Mouse (Mus musculus) MEL (cell line): ENCODE measurements around the gene Gpt2. TPM values are rescaled to one million over a fixed set of nuclear protein-coding genes. Genes with fewer than 3 reads are reported as not detected.

ENCODE experiments used
- DNase-seq: peaks from one replicate; pipeline ENCODE4 v3.0.0; 2011; ENCODE audit warnings: low read depth, low spot score
- H3K27ac ChIP-seq: 2 replicates; pipeline ENCODE4 v1.5.1; 2012; ENCODE audit warnings: low read depth, mild to moderate bottlenecking, control low read depth, low read length, moderate library complexity; ENCODE audit not compliant: control insufficient read depth
- H3K27me3 ChIP-seq, 2 experiments: fragments of 150-350 bp in 1 of 2; sonication (generic) in 1 of 2; 2 replicates each; pipeline ENCODE4 v1.6.1; 2012; ENCODE audit warnings: low read length in 2 of 2, mild to moderate bottlenecking in 2 of 2, improper control_type of control experiment in 1 of 2, moderate library complexity in 1 of 2; ENCODE audit not compliant: insufficient read depth in 2 of 2, control insufficient read depth in 1 of 2
- H3K36me3 ChIP-seq, 2 experiments: 2 replicates each; pipeline ENCODE4 v1.6.1; 2012 to 2014; ENCODE audit warnings: low read length in 2 of 2, improper control_type of control experiment in 1 of 2, inconsistent platforms in 1 of 2, mild to moderate bottlenecking in 1 of 2; ENCODE audit not compliant: insufficient read depth in 2 of 2, control insufficient read depth in 1 of 2
- H3K4me1 ChIP-seq, 2 experiments: fragments of 150-350 bp in 1 of 2; sonication (generic) in 1 of 2; 2 replicates each; pipeline ENCODE4 v1.6.1; 2012; ENCODE audit warnings: low read length in 2 of 2, improper control_type of control experiment in 1 of 2, mild to moderate bottlenecking in 1 of 2; ENCODE audit not compliant: insufficient read depth in 2 of 2, control insufficient read depth in 1 of 2
- H3K4me3 ChIP-seq, 2 experiments: fragments of 150-350 bp in 1 of 2; sonication (generic) in 1 of 2; 2 replicates each; pipeline ENCODE4 v1.5.1; 2012; ENCODE audit warnings: low read depth in 2 of 2, low read length in 2 of 2, mild to moderate bottlenecking in 2 of 2, moderate library complexity in 2 of 2, control low read depth in 1 of 2, improper control_type of control experiment in 1 of 2; ENCODE audit not compliant: control insufficient read depth in 1 of 2, insufficient read depth in 1 of 2
- H3K79me2 ChIP-seq: 2 replicates; pipeline ENCODE4 v1.6.1; 2012; ENCODE audit warnings: mild to moderate bottlenecking, low read length, moderate library complexity; ENCODE audit not compliant: control insufficient read depth, poor library complexity, insufficient read depth
- H3K9ac ChIP-seq: 2 replicates; pipeline ENCODE4 v1.6.1; 2012; ENCODE audit warnings: low read depth, mild to moderate bottlenecking, control low read depth, low read length, moderate library complexity; ENCODE audit not compliant: control insufficient read depth, poor library complexity, severe bottlenecking
- H3K9me3 ChIP-seq: fragments of 150-350 bp; sonication (generic); replicated peaks from 2 replicates; pipeline ENCODE4 v1.6.1; 2012; ENCODE audit warnings: mild to moderate bottlenecking, low read length, improper control_type of control experiment, moderate library complexity; ENCODE audit not compliant: insufficient read depth
- BHLHE40 ChIP-seq: IDR thresholded peaks from 2 replicates; pipeline ENCODE4 v1.6.1; 2012; ENCODE audit warnings: low read depth, mild to moderate bottlenecking, inconsistent platforms, low read length, improper control_type of control experiment, borderline replicate concordance
- CHD2 ChIP-seq: IDR thresholded peaks from 2 replicates; pipeline ENCODE4 v1.6.1; 2011; ENCODE audit warnings: low read length, improper control_type of control experiment
- CTCF ChIP-seq, 3 experiments: IDR thresholded peaks in 2 of 3; conservative IDR thresholded peaks in 1 of 3; 2 replicates each; pipeline ENCODE4 v1.5.1; 2011 to 2012; ENCODE audit warnings: low read length in 3 of 3, low read depth in 2 of 3, mild to moderate bottlenecking in 2 of 3, improper control_type of control experiment in 1 of 3, inconsistent platforms in 1 of 3, mixed read lengths in 1 of 3, moderate library complexity in 1 of 3; ENCODE audit not compliant: control insufficient read depth in 1 of 3, insufficient read depth in 1 of 3, poor library complexity in 1 of 3, severe bottlenecking in 1 of 3
- ELF1 ChIP-seq: IDR thresholded peaks from 2 replicates; pipeline ENCODE4 v1.6.1; 2014; ENCODE audit warnings: low read depth, mild to moderate bottlenecking, inconsistent platforms, low read length, improper control_type of control experiment, moderate library complexity
- EP300 ChIP-seq, 2 experiments: IDR thresholded peaks; 2 replicates each; pipeline ENCODE4 v1.6.1; 2011; ENCODE audit warnings: improper control_type of control experiment in 2 of 2, low read length in 2 of 2, low read depth in 1 of 2, mild to moderate bottlenecking in 1 of 2
- ETS1 ChIP-seq: IDR thresholded peaks from 2 replicates; pipeline ENCODE4 v1.6.1; 2012; ENCODE audit warnings: low read depth, mild to moderate bottlenecking, inconsistent platforms, low read length, improper control_type of control experiment, moderate library complexity
- GABPA ChIP-seq: IDR thresholded peaks from 2 replicates; pipeline ENCODE4 v1.6.1; 2012; ENCODE audit warnings: low read depth, mild to moderate bottlenecking, inconsistent platforms, low read length, improper control_type of control experiment, moderate library complexity
- HCFC1 ChIP-seq: IDR thresholded peaks from 2 replicates; pipeline ENCODE4 v1.6.1; 2012; ENCODE audit warnings: low read depth, mild to moderate bottlenecking, inconsistent platforms, low read length, improper control_type of control experiment, moderate library complexity
- MAZ ChIP-seq: IDR thresholded peaks from 2 replicates; pipeline ENCODE4 v1.6.1; 2012; ENCODE audit warnings: low read depth, mild to moderate bottlenecking, inconsistent platforms, low read length, improper control_type of control experiment
- MXI1 ChIP-seq: IDR thresholded peaks from 2 replicates; pipeline ENCODE4 v1.6.1; 2011; ENCODE audit warnings: mild to moderate bottlenecking, low read depth, low read length, improper control_type of control experiment
- MYB ChIP-seq: IDR thresholded peaks from 2 replicates; pipeline ENCODE4 v1.6.1; 2011; ENCODE audit warnings: mild to moderate bottlenecking, low read depth, low read length, improper control_type of control experiment
- NELFE ChIP-seq: IDR thresholded peaks from 2 replicates; pipeline ENCODE4 v1.6.1; 2011; ENCODE audit warnings: low read depth, low read length, improper control_type of control experiment
- NRF1 ChIP-seq: IDR thresholded peaks from 2 replicates; pipeline ENCODE4 v1.6.1; 2014; ENCODE audit warnings: low read depth, mild to moderate bottlenecking, inconsistent platforms, low read length, improper control_type of control experiment, moderate library complexity; ENCODE audit not compliant: poor library complexity, insufficient read depth, severe bottlenecking
- POLR2A ChIP-seq, 2 experiments: IDR thresholded peaks; 2 replicates each; pipeline ENCODE4 v1.6.1; 2011 to 2012; ENCODE audit warnings: low read length in 2 of 2, mild to moderate bottlenecking in 2 of 2, control low read depth in 1 of 2, improper control_type of control experiment in 1 of 2, low read depth in 1 of 2, moderate library complexity in 1 of 2; ENCODE audit not compliant: control insufficient read depth in 1 of 2, insufficient read depth in 1 of 2, poor library complexity in 1 of 2
- POLR2AphosphoS2 ChIP-seq: IDR thresholded peaks from 2 replicates; pipeline ENCODE4 v1.6.1; 2011; ENCODE audit warnings: low read length, improper control_type of control experiment
- POLR2AphosphoS5 ChIP-seq: IDR thresholded peaks from 2 replicates; pipeline ENCODE4 v1.6.1; 2012; ENCODE audit warnings: low read depth, borderline replicate concordance, mild to moderate bottlenecking, inconsistent platforms, low read length, moderate library complexity, mixed read lengths
- TBP ChIP-seq: IDR thresholded peaks from 2 replicates; pipeline ENCODE4 v1.8.0; 2011; ENCODE audit warnings: low read depth, low read length, improper control_type of control experiment
- UBTF ChIP-seq: IDR thresholded peaks from 2 replicates; pipeline ENCODE4 v1.6.1; 2012; ENCODE audit warnings: low read depth, mild to moderate bottlenecking, inconsistent platforms, low read length, improper control_type of control experiment, moderate library complexity, borderline replicate concordance; ENCODE audit not compliant: insufficient read depth
- USF1 ChIP-seq: IDR thresholded peaks from 2 replicates; pipeline ENCODE4 v1.6.1; 2014; ENCODE audit warnings: low read depth, mild to moderate bottlenecking, inconsistent platforms, low read length, improper control_type of control experiment, moderate library complexity
- USF2 ChIP-seq, 2 experiments: IDR thresholded peaks; 2 replicates each; pipeline ENCODE4 v1.6.1; 2011 to 2012; ENCODE audit warnings: improper control_type of control experiment in 2 of 2, low read length in 2 of 2, borderline replicate concordance in 1 of 2, inconsistent platforms in 1 of 2, low read depth in 1 of 2, mild to moderate bottlenecking in 1 of 2; ENCODE audit not compliant: insufficient read depth in 1 of 2
- ZKSCAN1 ChIP-seq: IDR thresholded peaks from 2 replicates; pipeline ENCODE4 v1.6.1; 2012; ENCODE audit warnings: low read depth, mild to moderate bottlenecking, inconsistent platforms, low read length, improper control_type of control experiment, moderate library complexity
- ZMIZ1 ChIP-seq: IDR thresholded peaks from 2 replicates; pipeline ENCODE4 v1.6.1; 2012; ENCODE audit warnings: low read depth, mild to moderate bottlenecking, inconsistent platforms, low read length, improper control_type of control experiment, moderate library complexity
- polyA plus RNA-seq, 2 experiments: library from polyadenylated mRNA; stranded (reverse) in 1 of 2; unstranded in 1 of 2; fragments of >175 nt in 1 of 2; fragments of >200 nt in 1 of 2; gene quantifications; 2 replicates each; pipeline versions ENCODE4 v1.2.1 to v1.2.4; 2012; ENCODE audit warnings: low replicate concordance in 2 of 2, low read depth in 1 of 2; ENCODE audit not compliant: insufficient read length in 2 of 2, insufficient read depth in 1 of 2, missing spikeins in 1 of 2
- total RNA-seq: library from RNA; depleted of rRNA; stranded (reverse); fragments of 300-350 nt; gene quantifications from 2 replicates; pipeline ENCODE4 v1.2.3, GENCODE M21; 2012

Gene Gpt2
- total and polyA plus RNA-seq, 3 experiments = 10.2 to 25.3 TPM; not detected in 1

DNA sequence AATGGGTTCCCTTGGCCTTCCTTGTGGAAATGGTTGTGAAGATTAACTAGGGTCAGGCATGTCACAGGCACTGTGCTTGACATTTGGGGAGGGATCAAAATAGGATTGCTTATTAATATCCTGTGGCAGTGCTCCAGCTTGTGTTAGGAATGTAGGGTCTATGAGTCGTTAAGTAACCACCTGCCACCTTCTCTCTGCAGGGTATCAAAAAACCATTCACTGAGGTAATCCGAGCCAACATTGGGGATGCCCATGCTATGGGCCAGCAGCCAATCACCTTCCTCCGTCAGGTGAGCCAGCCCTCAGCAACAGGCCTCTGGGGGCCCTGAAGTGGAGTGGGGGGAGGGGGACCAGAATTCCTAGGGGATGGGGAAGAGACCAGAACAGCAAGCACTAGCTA is 10.7 kb downstream of the Gpt2 start:
- Histone ChIP-seq H3K27ac (no peak overlapping the region), H3K27me3 (no peaks in the 10 kb centered on the region), H3K9me3 (no peaks in the 10 kb centered on the region), H3K79me2 (no peaks in the 10 kb centered on the region), H3K9ac (no peak overlapping the region), H3K4me1 (no peaks in the 10 kb centered on the region), H3K4me3 (no peak overlapping the region), H3K36me3 (no peaks in the 10 kb centered on the region; a peak in 1 of 4 replicates)
- DNase-seq = no peak
- no peak for TF ChIP-seq CHD2
- no peak for TF ChIP-seq UBTF
- TF ChIP-seq MYB = no peak
- no peak for TF ChIP-seq BHLHE40
- TF ChIP-seq ZMIZ1 = no peak
- no peak for TF ChIP-seq ZKSCAN1
- TF ChIP-seq MAZ = no peak
- TF ChIP-seq POLR2A (IDR thresholded peaks at IDR 0.05; ENCODE audit: control insufficient read depth in 1 of 2, insufficient read depth in 1 of 2, low read depth in 1 of 2, low read length in 2 of 2, poor library complexity in 1 of 2) = no peak
- no peak for TF ChIP-seq GABPA
- TF ChIP-seq POLR2AphosphoS5 = no peak
- no peak for TF ChIP-seq HCFC1
- no peak for TF ChIP-seq USF2 (IDR thresholded peaks at IDR 0.05; ENCODE audit: borderline replicate concordance in 1 of 2, insufficient read depth in 1 of 2, low read depth in 1 of 2, low read length in 2 of 2)
- no peak for TF ChIP-seq ETS1
- TF ChIP-seq POLR2AphosphoS2 = no peak
- no peak for TF ChIP-seq NELFE
- TF ChIP-seq EP300 (IDR thresholded peaks at IDR 0.05; ENCODE audit: low read depth in 1 of 2, low read length in 2 of 2) = no peak
- no peak for TF ChIP-seq CTCF (IDR thresholded peaks at IDR 0.05 in 2 of 3, conservative IDR thresholded peaks at IDR 0.05 in 1 of 3; ENCODE audit: control insufficient read depth in 1 of 3, insufficient read depth in 1 of 3, low read depth in 2 of 3, low read length in 3 of 3, poor library complexity in 1 of 3, severe bottlenecking in 1 of 3)
- TF ChIP-seq NRF1 = no peak

DNA sequence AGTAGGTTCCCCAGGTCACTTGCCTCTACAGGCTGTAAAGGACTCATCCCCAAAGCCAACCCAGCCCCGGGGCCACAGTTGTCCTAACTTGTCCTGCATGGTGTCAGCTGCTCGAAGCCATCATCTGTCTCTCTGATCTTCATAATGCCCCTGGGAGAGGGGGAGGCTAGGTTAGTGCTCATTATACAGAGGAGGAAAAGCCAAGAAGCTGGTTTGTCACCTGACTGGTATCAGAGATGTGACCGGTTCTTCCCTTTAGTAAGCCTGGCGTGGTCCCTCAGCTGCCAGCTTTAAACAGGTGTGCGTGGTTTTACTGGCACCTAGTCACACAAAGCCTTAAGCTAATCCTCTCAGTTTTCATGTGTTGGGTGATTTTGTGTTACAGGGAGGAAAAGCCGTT is 12.3 kb downstream of the Gpt2 start:
- H3K36me3 ChIP-seq = no peaks in the 10 kb centered on the region; a peak in 1 of 4 replicates
- no peak for DNase-seq
- no peak overlapping the region for H3K9ac ChIP-seq
- H3K27me3 ChIP-seq = no peaks in the 10 kb centered on the region
- H3K4me3 ChIP-seq = no peak overlapping the region
- no peaks in the 10 kb centered on the region for H3K79me2 ChIP-seq
- TF ChIP-seq BHLHE40 (no peak), MXI1 (no peak), USF1 (no peak), EP300 (IDR thresholded peaks at IDR 0.05; ENCODE audit: low read depth in 1 of 2, low read length in 2 of 2) (no peak), ELF1 (no peak), TBP (no peak), UBTF (no peak), NRF1 (no peak), HCFC1 (no peak)
- H3K9me3 ChIP-seq = no peaks in the 10 kb centered on the region
- no peaks in the 10 kb centered on the region for H3K4me1 ChIP-seq
- no peak overlapping the region for H3K27ac ChIP-seq
